Mouse (Mus musculus): Measurements from ENCODE around the gene Map4k5. TPM values are rescaled to one million over a fixed set of nuclear protein-coding genes. Genes with fewer than 3 reads are reported as not detected.

The Map4k5 gene
- polyA plus RNA-seq, 1 experiment = 5.6 TPM

GRCm38 (mm10) chr12:69776607-69777340 lies 116.2 kb downstream of the Map4k5 start:
- H3K4me1 ChIP-seq (ENCODE audit: control insufficient read depth, insufficient read depth, low read length) = peaks cover 3% of the 10 kb centered on the region
- no peaks in the 10 kb centered on the region for H3K36me3 ChIP-seq (ENCODE audit: control insufficient read depth, insufficient read depth, low read length)
- H3K27ac ChIP-seq (ENCODE audit: control insufficient read depth, insufficient read depth, low read depth, low read length) = no peak overlapping the region
- no peaks in the 10 kb centered on the region for H3K27me3 ChIP-seq (ENCODE audit: control insufficient read depth, insufficient read depth, low read length)
- TF ChIP-seq POLR2A (IDR thresholded peaks at IDR 0.05; ENCODE audit: control insufficient read depth, low read depth, low read length) (no peak), CTCF (IDR thresholded peaks at IDR 0.05; ENCODE audit: control insufficient read depth, insufficient read depth, insufficient replicate concordance, low read depth, low read length) (no peak)
- H3K4me3 ChIP-seq (ENCODE audit: control insufficient read depth, low read depth, low read length) = no peak overlapping the region

- H3K4me3 ChIP-seq (ENCODE audit: control insufficient read depth, low read depth, low read length) = no peak overlapping the region
- no peak overlapping the region for H3K27ac ChIP-seq (ENCODE audit: control insufficient read depth, insufficient read depth, low read depth, low read length)
- H3K27me3 ChIP-seq (ENCODE audit: control insufficient read depth, insufficient read depth, low read length) = no peaks in the 10 kb centered on the region
- H3K4me1 ChIP-seq (ENCODE audit: control insufficient read depth, insufficient read depth, low read length) = no peaks in the 10 kb centered on the region
- H3K36me3 ChIP-seq (ENCODE audit: control insufficient read depth, insufficient read depth, low read length) = no peaks in the 10 kb centered on the region
- no peak for TF ChIP-seq POLR2A (IDR thresholded peaks at IDR 0.05; ENCODE audit: control insufficient read depth, low read depth, low read length)
- no peak for TF ChIP-seq CTCF (IDR thresholded peaks at IDR 0.05; ENCODE audit: control insufficient read depth, insufficient read depth, insufficient replicate concordance, low read depth, low read length)
Measured at GRCm38 (mm10) chr12:69768841-69769240, 124.2 kb downstream of the Map4k5 start.

- Histone ChIP-seq H3K27ac (ENCODE audit: control insufficient read depth, insufficient read depth, low read depth, low read length) (no peak overlapping the region), H3K36me3 (ENCODE audit: control insufficient read depth, insufficient read depth, low read length) (no peaks in the 10 kb centered on the region), H3K27me3 (ENCODE audit: control insufficient read depth, insufficient read depth, low read length) (no peaks in the 10 kb centered on the region), H3K4me3 (ENCODE audit: control insufficient read depth, low read depth, low read length) (no peak overlapping the region), H3K4me1 (ENCODE audit: control insufficient read depth, insufficient read depth, low read length) (no peaks in the 10 kb centered on the region)
- no peak for TF ChIP-seq CTCF (IDR thresholded peaks at IDR 0.05; ENCODE audit: control insufficient read depth, insufficient read depth, insufficient replicate concordance, low read depth, low read length)
- no peak for TF ChIP-seq POLR2A (IDR thresholded peaks at IDR 0.05; ENCODE audit: control insufficient read depth, low read depth, low read length)
Measured at GRCm38 (mm10) chr12:69767476-69768258, 125.3 kb downstream of the Map4k5 start.

GRCm38 (mm10) chr12:69766185-69766904 lies 126.7 kb downstream of the Map4k5 start:
- TF ChIP-seq CTCF (IDR thresholded peaks at IDR 0.05; ENCODE audit: control insufficient read depth, insufficient read depth, insufficient replicate concordance, low read depth, low read length) = no peak
- no peak for TF ChIP-seq POLR2A (IDR thresholded peaks at IDR 0.05; ENCODE audit: control insufficient read depth, low read depth, low read length)
- Histone ChIP-seq H3K4me1 (ENCODE audit: control insufficient read depth, insufficient read depth, low read length) (no peaks in the 10 kb centered on the region; the same call in 1 of the 2 replicates), H3K36me3 (ENCODE audit: control insufficient read depth, insufficient read depth, low read length) (no peaks in the 10 kb centered on the region), H3K4me3 (ENCODE audit: control insufficient read depth, low read depth, low read length) (no peak overlapping the region), H3K27me3 (ENCODE audit: control insufficient read depth, insufficient read depth, low read length) (no peaks in the 10 kb centered on the region), H3K27ac (ENCODE audit: control insufficient read depth, insufficient read depth, low read depth, low read length) (no peak overlapping the region)

GRCm38 (mm10) chr12:69765543-69765942 lies 127.5 kb downstream of the Map4k5 start:
- no peak for TF ChIP-seq POLR2A (IDR thresholded peaks at IDR 0.05; ENCODE audit: control insufficient read depth, low read depth, low read length)
- no peak for TF ChIP-seq CTCF (IDR thresholded peaks at IDR 0.05; ENCODE audit: control insufficient read depth, insufficient read depth, insufficient replicate concordance, low read depth, low read length)
- H3K27ac ChIP-seq (ENCODE audit: control insufficient read depth, insufficient read depth, low read depth, low read length) = no peak overlapping the region
- H3K4me3 ChIP-seq (ENCODE audit: control insufficient read depth, low read depth, low read length) = no peak overlapping the region
- no peaks in the 10 kb centered on the region; the same call in 1 of the 2 replicates for H3K4me1 ChIP-seq (ENCODE audit: control insufficient read depth, insufficient read depth, low read length)
- no peaks in the 10 kb centered on the region for H3K36me3 ChIP-seq (ENCODE audit: control insufficient read depth, insufficient read depth, low read length)
- no peaks in the 10 kb centered on the region for H3K27me3 ChIP-seq (ENCODE audit: control insufficient read depth, insufficient read depth, low read length)

GRCm38 (mm10) chr12:69761603-69762002 lies 131.4 kb downstream of the Map4k5 start:
- Histone ChIP-seq H3K4me3 (ENCODE audit: control insufficient read depth, low read depth, low read length) (no peak overlapping the region), H3K4me1 (ENCODE audit: control insufficient read depth, insufficient read depth, low read length) (peaks cover 2% of the 10 kb centered on the region), H3K27ac (ENCODE audit: control insufficient read depth, insufficient read depth, low read depth, low read length) (no peak overlapping the region), H3K27me3 (ENCODE audit: control insufficient read depth, insufficient read depth, low read length) (no peaks in the 10 kb centered on the region), H3K36me3 (ENCODE audit: control insufficient read depth, insufficient read depth, low read length) (no peaks in the 10 kb centered on the region)
- TF ChIP-seq POLR2A (IDR thresholded peaks at IDR 0.05; ENCODE audit: control insufficient read depth, low read depth, low read length) (no peak), CTCF (IDR thresholded peaks at IDR 0.05; ENCODE audit: control insufficient read depth, insufficient read depth, insufficient replicate concordance, low read depth, low read length) (no peak)
